Mouse (Mus musculus): Measurements from ENCODE around the gene Cox8a. TPM values are rescaled to one million over a fixed set of nuclear protein-coding genes. Genes with fewer than 3 reads are reported as not detected.

Cox8a gene
- total and polyA plus RNA-seq, 3 experiments: 745 to 1,213 TPM; not detected in 1

DNA sequence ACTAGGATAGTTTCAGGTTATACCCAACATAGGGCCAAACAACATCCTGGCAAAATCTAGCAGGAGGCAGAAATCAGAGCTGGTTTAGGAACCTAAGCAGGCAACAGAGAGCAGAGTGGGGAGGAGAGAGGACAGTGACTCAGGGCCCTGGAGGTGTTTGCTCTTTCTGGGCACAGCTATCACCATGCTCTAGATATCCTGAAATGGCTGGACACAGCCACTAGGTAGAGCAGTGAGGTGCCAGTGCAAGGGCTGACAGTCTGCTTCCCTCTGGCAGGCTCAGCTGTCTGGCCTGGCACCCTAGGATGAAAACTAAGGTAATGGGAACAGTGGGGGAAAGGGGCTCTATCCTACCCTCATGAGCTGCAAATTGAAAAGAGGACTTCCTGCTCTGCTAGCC, 6.1 kb upstream of the Cox8a start:
- Histone ChIP-seq H3K79me2 (ENCODE audit: control insufficient read depth, insufficient read depth, low read length, poor library complexity) (no peaks in the 10 kb centered on the region), H3K9ac (ENCODE audit: control insufficient read depth, low read depth, low read length, poor library complexity, severe bottlenecking) (no peak overlapping the region), H3K27me3 (ENCODE audit: control insufficient read depth in 1 of 2, insufficient read depth in 2 of 2, low read length in 2 of 2) (no peaks in the 10 kb centered on the region), H3K9me3 (replicated peaks; ENCODE audit: insufficient read depth, low read length) (no peaks in the 10 kb centered on the region), H3K36me3 (ENCODE audit: control insufficient read depth in 1 of 2, insufficient read depth in 2 of 2, low read length in 2 of 2) (peaks cover 0 to 2% of the 10 kb centered on the region in 2 experiments; a peak in 1 of 4 replicates), H3K4me1 (ENCODE audit: control insufficient read depth in 1 of 2, insufficient read depth in 2 of 2, low read length in 2 of 2) (0 out of 4 replicates have a peak, but pooled peaks cover 0 to 5% of the 10 kb centered on the region in 2 experiments), H3K27ac (ENCODE audit: control insufficient read depth, low read depth, low read length) (no peak overlapping the region), H3K4me3 (ENCODE audit: control insufficient read depth in 1 of 2, insufficient read depth in 1 of 2, low read depth in 2 of 2, low read length in 2 of 2) (no peak overlapping the region)
- no peak for TF ChIP-seq ZNF384 (IDR thresholded peaks at IDR 0.05; ENCODE audit: low read depth, low read length)
- TF ChIP-seq SMC3 (IDR thresholded peaks at IDR 0.05; ENCODE audit: low read depth, low read length): peak; percentile 8; the same call in 1 of the 2 replicates
- DNase-seq (ENCODE audit: low read depth, low spot score): no peak

DNA sequence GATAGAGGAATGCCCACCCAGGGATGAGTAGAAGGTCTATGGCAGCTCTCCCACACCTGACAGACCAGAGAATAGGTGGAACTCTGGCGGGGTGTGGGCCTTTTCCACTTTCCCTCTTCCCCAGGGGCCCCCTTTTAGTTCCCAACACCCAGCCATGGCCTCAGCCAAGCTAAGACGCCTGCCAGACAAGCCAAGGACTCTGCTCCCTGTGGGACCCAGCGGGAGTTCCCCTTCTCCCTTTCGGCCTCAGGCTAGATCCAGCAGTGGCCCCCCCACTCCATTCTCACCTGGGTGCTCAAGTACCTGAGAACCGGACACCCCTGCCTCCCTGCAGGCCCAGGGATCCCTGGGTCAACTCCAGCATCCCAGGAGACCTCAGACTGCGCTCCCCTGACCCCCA, 4.8 kb upstream of the Cox8a start:
- Histone ChIP-seq H3K9me3 (replicated peaks; ENCODE audit: insufficient read depth, low read length) (no peaks in the 10 kb centered on the region), H3K79me2 (ENCODE audit: control insufficient read depth, insufficient read depth, low read length, poor library complexity) (peaks cover 2% of the 10 kb centered on the region), H3K4me1 (ENCODE audit: control insufficient read depth in 1 of 2, insufficient read depth in 2 of 2, low read length in 2 of 2) (0 out of 4 replicates have a peak, but pooled peaks cover 0 to 6% of the 10 kb centered on the region in 2 experiments), H3K4me3 (ENCODE audit: control insufficient read depth in 1 of 2, insufficient read depth in 1 of 2, low read depth in 2 of 2, low read length in 2 of 2) (no peak overlapping the region), H3K9ac (ENCODE audit: control insufficient read depth, low read depth, low read length, poor library complexity, severe bottlenecking) (no peak overlapping the region), H3K27ac (ENCODE audit: control insufficient read depth, low read depth, low read length) (no peak overlapping the region), H3K27me3 (ENCODE audit: control insufficient read depth in 1 of 2, insufficient read depth in 2 of 2, low read length in 2 of 2) (no peaks in the 10 kb centered on the region), H3K36me3 (ENCODE audit: control insufficient read depth in 1 of 2, insufficient read depth in 2 of 2, low read length in 2 of 2) (peaks cover 0 to 2% of the 10 kb centered on the region in 2 experiments; a peak in 1 of 4 replicates)
- no peak for TF ChIP-seq TBP (IDR thresholded peaks at IDR 0.05; ENCODE audit: low read depth, low read length)
- no peak for TF ChIP-seq GATA1 (IDR thresholded peaks at IDR 0.05; ENCODE audit: low read depth, low read length)
- TF ChIP-seq RAD21 (IDR thresholded peaks at IDR 0.05; ENCODE audit: low read depth, low read length): no peak
- TF ChIP-seq MEF2A (IDR thresholded peaks at IDR 0.05; ENCODE audit: extremely low read depth, insufficient replicate concordance, low read depth, low read length, poor library complexity, severe bottlenecking): no peak
- TF ChIP-seq USF1 (IDR thresholded peaks at IDR 0.05; ENCODE audit: low read depth, low read length): no peak
- no peak for TF ChIP-seq UBTF (IDR thresholded peaks at IDR 0.05; ENCODE audit: borderline replicate concordance, insufficient read depth, low read depth, low read length)
- TF ChIP-seq MYB (IDR thresholded peaks at IDR 0.05; ENCODE audit: low read depth, low read length): no peak
- no peak for TF ChIP-seq ZKSCAN1 (IDR thresholded peaks at IDR 0.05; ENCODE audit: low read depth, low read length)
- no peak for TF ChIP-seq GABPA (IDR thresholded peaks at IDR 0.05; ENCODE audit: low read depth, low read length)
- no peak for TF ChIP-seq HCFC1 (IDR thresholded peaks at IDR 0.05; ENCODE audit: low read depth, low read length)
- no peak for DNase-seq (ENCODE audit: low read depth, low spot score)

GRCm38 (mm10) chr19:7218753-7219152, 1.3 kb upstream of the Cox8a start:
- Histone ChIP-seq H3K4me1 (ENCODE audit: control insufficient read depth in 1 of 2, insufficient read depth in 2 of 2, low read length in 2 of 2) (peaks cover 0 to 21% of the 10 kb centered on the region in 2 experiments; a peak in 2 of 4 replicates), H3K79me2 (ENCODE audit: control insufficient read depth, insufficient read depth, low read length, poor library complexity) (peaks cover 33% of the 10 kb centered on the region), H3K9me3 (replicated peaks; ENCODE audit: insufficient read depth, low read length) (no peaks in the 10 kb centered on the region), H3K9ac (ENCODE audit: control insufficient read depth, low read depth, low read length, poor library complexity, severe bottlenecking) (peak overlapping the region; percentile 64), H3K36me3 (ENCODE audit: control insufficient read depth in 1 of 2, insufficient read depth in 2 of 2, low read length in 2 of 2) (peaks cover 3 to 16% of the 10 kb centered on the region in 2 experiments; a peak in 3 of 4 replicates), H3K27me3 (ENCODE audit: control insufficient read depth in 1 of 2, insufficient read depth in 2 of 2, low read length in 2 of 2) (no peaks in the 10 kb centered on the region), H3K27ac (ENCODE audit: control insufficient read depth, low read depth, low read length) (peak overlapping the region; percentile 68), H3K4me3 (ENCODE audit: control insufficient read depth in 1 of 2, insufficient read depth in 1 of 2, low read depth in 2 of 2, low read length in 2 of 2) (peak overlapping the region; percentile 55 to 56)
- no peak for DNase-seq (ENCODE audit: low read depth, low spot score)
- peak; percentile 94 for TF ChIP-seq TBP (IDR thresholded peaks at IDR 0.05; ENCODE audit: low read depth, low read length)
- no peak for TF ChIP-seq MAZ (IDR thresholded peaks at IDR 0.05; ENCODE audit: low read depth, low read length)

Measured in MEL (cell line).